Mouse (Mus musculus) lung, postnatal 14 days (tissue): Measurements from ENCODE around the gene Slc16a3.
A peak's percentile ranks its signal among the peaks of the same experiment; 100 is the strongest.

Experiments
- DNase-seq: peaks from one replicate; pipeline ENCODE4 v3.0.0; 2021

Slc16a3 gene

DNA sequence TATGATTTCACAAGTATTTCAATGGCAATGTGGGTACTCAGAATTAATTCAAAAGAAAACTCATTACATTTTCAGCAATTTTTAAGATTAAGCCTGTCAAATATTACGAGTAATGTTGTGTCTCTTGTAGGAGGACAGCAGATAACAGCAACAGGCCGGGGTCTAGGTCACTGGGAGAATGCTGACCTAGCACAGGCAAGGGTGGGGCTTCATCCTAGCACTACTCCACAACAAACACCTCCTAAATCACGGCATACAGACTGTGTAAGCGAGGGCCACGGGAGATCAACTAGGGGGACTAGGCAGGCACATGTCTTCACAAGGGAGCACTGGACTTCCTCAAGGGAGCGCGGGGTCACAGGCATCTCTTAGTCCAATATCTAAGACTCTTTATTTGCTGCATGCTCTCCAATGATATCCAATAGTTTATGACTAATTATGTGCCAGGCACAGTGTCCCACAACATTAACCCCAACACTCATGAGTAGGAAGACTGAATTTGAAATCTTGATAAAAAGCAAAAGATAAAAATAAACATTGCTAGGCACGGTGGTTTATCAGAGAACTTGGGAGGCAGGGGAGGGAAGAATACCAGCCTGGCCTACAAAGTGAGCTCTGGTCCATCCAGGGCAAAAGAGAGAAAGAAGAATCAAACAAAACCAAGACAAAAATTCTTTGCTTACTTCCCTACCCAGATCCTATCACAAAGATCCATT is 31.6 kb downstream of the Slc16a3 start:
- no peak for DNase-seq

DNA sequence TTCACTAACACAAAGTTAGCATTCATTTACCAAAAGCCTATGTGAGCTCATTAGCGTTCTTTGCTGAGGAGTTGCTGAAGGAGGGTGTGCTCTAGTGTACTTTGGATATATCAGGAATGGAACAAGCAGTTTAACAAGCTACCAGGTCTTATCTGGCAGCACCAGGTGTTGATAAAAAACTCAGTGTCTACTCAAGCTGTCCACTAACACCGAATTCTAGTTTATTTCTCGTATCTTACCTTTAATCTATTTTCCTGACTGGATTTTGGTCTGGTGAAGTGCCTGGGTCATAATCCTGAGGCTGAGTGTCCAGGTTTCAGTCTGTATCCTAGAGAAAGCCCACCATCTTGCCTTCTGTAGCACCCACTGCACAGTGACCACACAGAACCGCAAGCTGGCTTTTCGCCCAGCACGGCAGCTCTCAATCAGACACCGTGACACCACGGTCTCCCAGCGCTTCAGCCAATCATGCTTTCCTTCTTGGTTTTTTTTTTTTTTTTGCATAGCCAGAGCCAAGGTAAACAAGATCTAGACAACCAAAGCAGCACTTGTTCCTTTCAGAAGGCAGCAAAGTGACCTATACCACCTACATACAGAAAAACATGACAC is 32.3 kb downstream of the Slc16a3 start:
- peak; percentile 25 for DNase-seq

DNA sequence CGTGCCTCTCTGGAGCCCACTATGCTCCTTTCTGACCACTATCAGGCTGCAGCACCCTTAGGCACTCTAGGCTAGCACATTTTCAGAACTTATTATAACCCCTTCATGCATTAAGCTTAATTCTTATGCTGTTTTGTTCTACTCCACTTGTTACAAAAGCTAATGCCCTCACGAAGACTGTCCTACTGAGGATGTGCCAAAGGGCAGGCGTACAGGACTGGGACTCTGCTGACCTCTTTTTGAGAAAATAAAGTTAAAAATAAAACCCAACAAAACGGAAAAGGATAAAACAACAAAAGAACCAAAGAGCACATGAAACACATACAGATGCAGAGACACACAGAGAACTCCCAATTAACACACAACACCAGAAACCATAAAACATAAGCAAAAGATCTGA is 33.4 kb downstream of the Slc16a3 start:
- DNase-seq = no peak

DNA sequence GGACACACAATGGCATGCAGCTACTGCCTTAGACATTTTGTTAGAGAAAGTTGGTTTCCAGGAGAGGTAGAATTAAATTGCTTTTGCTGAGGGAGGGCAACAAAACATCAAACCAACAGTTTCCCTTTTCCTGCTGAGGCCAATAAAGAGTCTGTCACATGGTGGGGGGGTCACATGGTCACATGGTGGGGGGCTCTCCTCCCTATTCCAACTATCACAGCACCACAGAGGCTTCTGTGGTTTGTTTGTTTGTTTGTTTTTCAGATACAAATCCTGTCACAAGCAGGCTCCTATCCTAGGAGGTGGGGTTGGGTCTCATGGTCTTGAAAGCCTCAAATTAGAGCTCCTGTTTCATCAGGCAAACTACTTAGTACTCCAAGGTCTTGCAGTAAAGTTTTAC is 34.2 kb downstream of the Slc16a3 start:
- DNase-seq = no peak

DNA sequence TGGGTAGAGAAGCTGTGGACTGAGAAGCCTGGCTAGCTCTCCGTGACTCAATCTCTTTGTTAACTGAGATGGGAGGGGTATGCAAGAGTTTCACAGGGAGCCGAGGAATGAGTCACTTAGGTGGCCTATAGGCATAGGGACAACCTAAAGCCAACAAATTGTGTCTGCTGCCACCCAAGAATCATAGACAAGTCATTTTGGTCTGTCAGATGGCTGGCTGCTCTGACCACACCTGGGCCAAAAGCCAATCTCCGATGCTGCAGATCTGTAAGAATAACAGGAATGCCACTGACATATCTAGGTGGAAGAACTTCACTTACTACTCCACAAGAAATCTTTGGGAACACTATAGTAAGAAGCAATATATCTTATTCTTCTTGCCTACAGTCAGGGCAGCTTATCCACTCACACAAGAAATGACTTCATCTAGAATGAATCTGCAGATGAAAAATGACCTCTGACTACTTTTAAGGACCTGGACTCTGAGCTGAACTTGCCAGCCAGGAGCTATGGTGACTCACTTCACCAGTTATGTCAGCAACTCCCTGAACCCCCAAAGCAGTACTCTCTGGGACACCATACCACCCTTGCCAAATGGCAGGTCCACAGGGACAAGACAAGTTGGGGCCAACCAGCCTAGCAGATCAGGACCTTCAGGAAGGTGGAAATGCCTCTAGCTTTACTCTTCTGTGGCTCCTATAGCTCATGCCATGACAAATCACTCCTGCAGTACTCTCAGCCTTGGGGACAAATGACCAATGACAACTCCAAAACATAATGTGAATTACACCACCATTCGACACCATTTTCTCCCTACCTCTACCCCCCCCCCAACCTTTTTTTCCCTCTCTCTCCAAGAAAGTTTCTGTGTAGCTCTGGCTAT is 36.4 kb downstream of the Slc16a3 start:
- DNase-seq = no peak

DNA sequence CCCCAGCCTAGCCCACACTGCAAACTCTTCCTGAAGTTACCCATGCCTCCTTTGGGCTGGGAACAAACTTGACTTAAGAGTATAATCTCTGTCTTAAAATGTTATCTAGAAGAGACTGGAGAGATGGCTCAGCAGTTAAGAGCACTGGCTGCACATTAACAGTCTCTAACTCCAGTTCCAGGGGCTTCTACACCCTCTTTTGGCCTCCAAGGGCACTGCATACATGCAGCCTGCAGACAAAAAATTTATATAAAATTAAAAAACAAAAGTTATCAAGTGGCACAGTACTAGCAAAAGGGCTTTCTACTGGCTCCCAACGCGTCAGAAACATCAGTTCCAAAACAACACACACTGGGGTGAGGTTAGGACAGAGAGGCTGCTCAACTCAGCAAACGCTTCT is 39.3 kb downstream of the Slc16a3 start:
- no peak for DNase-seq

DNA sequence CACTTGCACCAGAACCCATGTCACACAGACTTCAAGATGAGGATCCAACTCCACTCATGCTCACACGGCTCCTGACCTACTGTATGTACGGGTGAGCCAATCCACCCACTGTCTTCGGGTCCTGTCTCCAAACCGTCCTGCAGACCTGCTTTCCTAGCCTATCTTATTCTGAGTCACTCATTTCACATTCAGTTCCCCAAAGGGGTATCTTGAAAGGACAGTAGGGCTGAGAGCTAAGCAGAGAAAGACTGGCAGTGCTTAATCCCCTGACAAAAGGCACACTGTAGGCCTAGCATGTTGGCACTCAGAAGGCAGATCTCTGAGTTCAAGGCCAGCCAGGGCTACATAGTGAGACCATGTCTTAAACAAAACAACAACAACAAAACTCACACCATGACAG is 40.1 kb downstream of the Slc16a3 start:
- DNase-seq = no peak

DNA sequence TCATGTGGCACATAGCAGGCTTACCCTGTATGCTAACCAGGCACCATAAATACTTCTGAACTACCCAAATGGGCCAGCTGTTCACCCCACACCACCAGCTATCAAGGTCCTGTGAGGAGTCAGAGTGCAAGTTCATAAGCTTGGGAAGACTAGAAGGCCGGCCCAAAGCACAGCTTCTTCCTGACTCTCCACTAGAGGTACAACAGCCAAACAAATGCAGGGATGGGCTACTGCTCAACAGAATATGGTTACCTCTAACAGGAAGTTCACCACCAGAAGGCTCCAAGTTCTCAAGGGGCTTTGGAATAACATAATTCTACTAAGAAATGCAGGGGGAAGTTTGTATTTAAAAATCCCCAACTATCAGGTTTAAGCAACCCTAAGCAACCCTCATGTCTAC is 41.2 kb downstream of the Slc16a3 start:
- DNase-seq = no peak

DNA sequence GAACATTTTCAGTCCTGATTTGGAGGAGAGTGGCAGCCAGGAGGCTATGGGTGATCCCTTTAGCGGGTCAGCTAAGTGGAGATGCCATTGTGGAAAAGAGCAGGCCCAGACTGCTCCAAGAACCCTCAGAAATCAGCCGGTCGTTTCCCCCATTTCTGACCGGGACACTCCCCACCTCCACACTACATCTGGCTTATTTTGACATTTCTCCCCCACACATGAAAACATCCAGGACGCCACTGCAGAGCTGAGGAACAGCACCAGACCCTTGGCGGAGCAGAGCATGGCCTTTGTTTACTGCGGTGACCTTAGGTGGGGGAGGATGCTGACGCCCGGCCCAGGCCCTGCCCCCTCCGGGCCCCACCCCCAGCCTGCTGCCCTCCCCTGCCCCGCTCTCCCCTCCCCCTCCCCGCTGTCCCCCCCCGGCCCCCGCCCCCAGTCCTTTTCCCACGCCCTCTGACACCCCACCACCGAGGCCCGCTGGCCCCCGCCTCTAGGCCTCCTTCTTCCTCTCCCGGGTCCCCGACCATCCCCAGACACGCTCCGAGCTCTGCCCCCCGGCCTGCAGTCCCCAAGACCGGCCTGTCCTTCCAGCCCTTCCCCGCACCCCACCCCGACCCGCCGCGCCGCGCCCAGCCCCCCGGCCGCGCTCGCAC is 42.0 kb downstream of the Slc16a3 start:
- DNase-seq = peak; percentile 61

DNA sequence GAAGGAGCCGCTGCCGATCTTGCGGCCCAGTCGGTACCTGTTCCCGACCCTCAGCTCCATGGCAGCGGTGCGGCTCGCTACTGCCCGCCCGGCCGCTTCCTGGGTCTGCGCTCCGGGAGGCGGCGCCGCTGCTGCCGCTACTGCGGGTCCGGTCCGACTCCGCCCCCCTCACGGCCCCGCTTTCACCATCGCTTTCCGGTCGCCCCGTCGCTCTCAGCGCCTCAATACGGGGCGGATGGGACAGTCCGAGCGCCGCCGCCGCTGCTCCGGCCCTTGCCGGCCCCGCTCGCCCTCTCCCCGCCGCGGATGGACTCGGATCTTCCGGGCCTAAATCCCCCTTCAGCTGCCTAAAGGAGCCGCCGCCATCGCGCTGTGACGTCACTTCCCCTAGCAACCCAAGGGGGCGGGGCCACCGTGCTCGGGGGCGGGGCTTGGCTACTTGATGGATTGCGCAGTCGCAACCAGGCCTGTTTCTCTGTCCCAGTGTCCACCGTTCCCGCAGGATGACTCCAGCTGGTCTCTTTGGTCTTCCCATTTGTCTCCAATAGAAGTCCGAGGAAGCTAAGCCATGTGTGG is 42.8 kb downstream of the Slc16a3 start, which contains the start of gene Csnk1d:
Gene Csnk1d, minus strand, starts transcription at position 380 of the 576 bp plus-strand sequence.
- DNase-seq = peak; percentile 100

DNA sequence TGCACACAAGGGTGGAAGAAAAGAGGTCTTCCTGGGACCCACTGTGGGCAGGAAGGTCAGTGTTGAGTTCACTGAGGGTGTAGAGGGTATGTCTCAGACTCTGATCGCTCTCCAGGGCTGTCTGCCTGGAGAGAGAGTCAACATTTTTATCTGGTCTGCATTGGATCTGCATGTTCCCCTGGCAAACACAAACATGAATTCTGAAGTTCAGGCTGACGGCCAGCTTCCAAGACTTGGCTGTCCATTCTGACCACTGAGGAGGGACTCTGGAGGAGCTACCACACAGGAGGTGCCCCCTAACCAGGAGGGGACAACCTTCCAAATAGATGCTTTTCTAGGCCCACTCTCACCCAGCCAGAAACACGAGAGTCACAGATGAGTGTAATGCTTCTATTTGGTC is 43.5 kb downstream of the Slc16a3 start:
- DNase-seq = peak; percentile 17

DNA sequence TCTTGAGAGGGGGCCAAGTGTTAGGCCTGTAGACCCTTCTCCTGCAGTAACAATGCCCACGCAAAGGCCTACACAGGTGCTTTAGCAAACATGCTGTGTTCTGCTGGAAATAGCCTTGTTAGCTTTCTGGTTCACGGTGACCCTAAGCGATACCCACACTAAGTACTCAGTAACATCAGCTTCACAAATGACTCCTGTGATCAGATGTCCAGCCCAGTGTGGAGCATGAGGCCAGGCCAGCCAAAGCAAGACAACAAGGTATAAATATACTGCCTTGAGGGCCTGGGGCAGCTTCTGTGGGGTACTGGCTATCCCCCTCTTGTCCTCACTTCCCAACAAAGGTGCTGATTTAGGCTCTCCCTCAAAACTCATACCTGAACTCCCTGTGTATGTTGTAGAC is 44.8 kb downstream of the Slc16a3 start:
- no peak for DNase-seq

DNA sequence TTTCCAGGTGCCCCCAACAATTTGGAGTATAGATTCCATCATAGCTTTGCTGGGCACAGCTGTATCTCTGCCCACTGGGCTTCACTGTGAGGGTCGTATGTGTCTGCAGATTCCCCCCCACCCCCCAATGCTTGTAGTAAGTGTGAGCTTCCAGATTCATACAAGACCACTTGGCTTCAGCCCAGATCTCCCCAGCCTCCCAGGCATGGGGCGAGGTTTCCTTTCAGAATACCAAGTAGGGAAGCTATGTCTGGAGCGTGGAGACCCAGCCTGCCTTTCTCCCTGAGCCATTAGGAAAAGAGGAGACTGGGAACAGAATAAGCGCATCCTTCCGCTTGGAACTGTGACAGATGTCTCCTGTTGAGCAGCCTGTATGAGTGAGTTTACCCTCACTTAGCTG is 45.3 kb downstream of the Slc16a3 start:
- no peak for DNase-seq

DNA sequence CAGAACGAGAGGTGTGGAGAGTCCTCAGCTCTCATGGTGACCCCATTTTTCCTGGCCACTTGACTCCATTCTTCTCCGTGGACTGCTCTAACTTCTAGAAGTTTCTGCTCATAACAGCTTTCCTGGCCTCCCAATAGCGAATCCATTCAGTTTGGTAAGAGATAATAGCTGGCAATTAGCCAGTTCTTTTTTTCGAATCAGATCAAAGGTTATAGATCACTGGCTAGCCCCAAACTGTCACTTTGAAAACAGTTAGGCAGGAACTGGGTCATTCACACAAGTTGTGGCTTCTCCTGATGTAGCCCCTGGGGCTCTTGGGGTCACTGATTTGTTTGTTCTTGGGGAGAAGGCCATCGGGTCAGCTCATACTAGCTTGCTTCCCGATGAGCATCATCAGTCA is 46.5 kb downstream of the Slc16a3 start:
- no peak for DNase-seq

DNA sequence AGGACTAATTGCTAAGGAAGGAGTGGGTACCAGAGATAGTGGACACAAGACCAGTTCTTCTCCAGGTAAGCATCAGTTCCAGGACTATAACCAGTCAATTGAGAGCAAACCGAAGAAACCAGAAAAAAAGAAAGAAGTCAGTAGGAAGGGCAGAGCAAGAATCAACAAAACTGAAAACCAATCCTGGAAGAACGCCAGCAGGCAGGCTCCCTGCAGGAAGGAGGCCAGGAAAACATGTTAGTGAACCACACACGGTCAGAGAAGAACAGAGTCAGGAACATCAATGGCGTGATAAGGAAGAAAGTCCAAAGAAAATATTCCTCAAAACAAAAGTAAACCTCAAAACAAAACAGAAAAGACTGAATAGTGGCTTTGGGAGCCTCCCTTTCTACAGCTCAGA is 53.7 kb downstream of the Slc16a3 start:
- DNase-seq = peak; percentile 46

DNA sequence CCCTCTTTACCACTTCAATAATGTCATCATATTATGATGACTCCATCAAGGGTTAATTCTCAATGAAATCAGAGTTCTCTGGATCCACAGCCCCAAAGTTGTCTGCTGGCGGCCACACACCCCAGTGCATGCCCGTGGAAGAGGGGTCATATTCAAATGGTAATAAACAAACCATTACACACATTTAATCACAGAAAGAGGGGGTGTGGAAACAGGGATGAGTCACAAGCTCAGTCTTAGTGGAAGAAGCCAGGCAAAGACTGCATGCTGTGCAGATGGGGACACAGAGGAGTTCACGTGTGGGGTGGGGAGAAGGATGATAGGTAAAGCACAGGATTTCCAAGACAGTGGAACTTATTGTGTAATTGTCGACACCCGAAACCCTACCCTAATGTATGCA is 56.0 kb downstream of the Slc16a3 start:
- no peak for DNase-seq

DNA sequence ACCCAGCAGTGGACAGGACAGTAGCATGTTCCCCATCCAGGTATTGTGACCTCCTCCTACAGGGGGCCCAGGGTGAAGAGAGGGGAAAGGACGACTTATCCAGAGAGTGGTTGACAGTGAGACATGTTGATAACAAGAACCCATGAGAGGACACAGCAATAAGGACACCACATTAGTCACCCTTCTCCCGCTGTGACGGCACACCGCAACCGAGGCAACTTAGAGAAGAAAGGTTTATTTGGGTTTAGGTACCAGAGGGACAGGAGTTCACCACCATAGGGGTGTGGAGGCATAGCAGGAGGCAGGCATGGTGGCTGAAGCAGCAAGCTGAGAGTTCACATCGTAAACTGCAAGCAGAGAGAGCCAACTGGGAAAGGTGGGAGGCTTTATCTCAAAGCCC is 57.9 kb downstream of the Slc16a3 start:
- no peak for DNase-seq

DNA sequence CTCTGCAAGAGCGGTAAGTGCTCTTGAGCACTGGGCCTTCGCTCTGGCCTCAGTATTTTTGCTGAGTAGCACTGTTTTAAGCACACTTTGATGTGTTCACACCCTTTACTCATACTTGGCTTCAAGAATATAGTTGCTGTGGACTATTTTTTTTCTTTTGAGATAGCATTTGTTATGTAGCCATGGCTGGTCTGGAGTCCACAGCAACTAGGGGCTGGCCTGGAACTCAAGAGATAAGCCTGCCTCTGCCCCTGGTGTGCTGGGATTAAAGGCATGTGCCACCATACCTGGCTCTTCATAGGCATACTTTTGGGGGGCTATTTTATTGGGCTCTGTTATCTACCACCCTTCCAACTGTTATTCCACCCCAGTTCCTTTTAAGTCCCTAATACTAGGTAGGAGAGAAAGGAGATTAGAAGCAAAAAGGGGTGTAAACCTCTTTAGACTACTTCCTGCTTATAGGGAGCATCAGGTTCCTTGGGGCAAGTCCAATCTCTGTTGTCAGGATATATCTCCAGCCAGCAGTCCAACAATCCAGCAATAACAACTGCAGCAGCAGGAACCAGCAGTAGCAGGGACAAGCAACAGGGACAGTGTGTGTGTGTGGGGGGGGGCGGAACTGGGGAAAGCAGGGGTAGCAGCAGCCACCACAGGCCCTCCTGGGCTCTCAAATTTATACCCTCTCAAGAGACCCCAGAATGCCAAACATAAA is 61.9 kb downstream of the Slc16a3 start:
- DNase-seq = no peak
